Mouse (Mus musculus) MEL (cell line): Measurements from ENCODE around the gene Nhsl2.

Source experiments
- JUND ChIP-seq: IDR thresholded peaks from 2 replicates; pipeline ENCODE4 v1.6.1; 2011; ENCODE audit warnings: low read depth, mild to moderate bottlenecking, improper control_type of control experiment, low read length
- POLR2A ChIP-seq, 2 experiments: IDR thresholded peaks; 2 replicates each; pipeline ENCODE4 v1.6.1; 2011 to 2012; ENCODE audit warnings: low read length in 2 of 2, mild to moderate bottlenecking in 2 of 2, control low read depth in 1 of 2, improper control_type of control experiment in 1 of 2, low read depth in 1 of 2, moderate library complexity in 1 of 2; ENCODE audit not compliant: control insufficient read depth in 1 of 2, insufficient read depth in 1 of 2, poor library complexity in 1 of 2
- TAL1 ChIP-seq: IDR thresholded peaks from 2 replicates; pipeline ENCODE4 v1.6.1; 2012; ENCODE audit warnings: mild to moderate bottlenecking, inconsistent platforms, low read length, moderate library complexity, mixed read lengths

DNA sequence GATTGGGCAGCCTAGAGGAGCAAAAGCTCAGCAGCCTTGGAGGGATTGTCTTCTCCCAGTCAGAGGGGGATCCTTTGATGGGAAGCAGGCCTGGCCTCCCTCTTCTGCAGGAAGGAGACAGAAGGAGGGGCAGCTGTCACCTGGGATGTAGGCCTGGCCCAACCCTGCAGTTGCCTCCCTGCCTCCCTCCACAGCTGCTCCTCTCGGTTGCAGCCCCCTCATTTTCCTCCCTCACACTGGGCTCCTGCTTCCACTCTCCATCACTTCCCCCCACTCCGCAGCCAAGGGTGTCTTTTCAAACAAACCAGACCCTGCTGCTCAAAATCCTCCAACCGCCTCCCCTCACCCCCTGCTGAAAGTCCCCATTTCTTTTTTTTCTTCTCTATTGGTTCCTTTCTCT is 169.7 kb downstream of the Nhsl2 start:
- TF ChIP-seq TAL1 (no peak), POLR2A (IDR thresholded peaks at IDR 0.05; ENCODE audit: control insufficient read depth in 1 of 2, insufficient read depth in 1 of 2, low read depth in 1 of 2, low read length in 2 of 2, poor library complexity in 1 of 2) (no peak), JUND (no peak)
